Mouse (Mus musculus) adrenal gland, adult 8-10 months (tissue): Measurements from ENCODE around the gene Tbc1d7. TPM values are rescaled to one million over a fixed set of nuclear protein-coding genes. Genes with fewer than 3 reads are reported as not detected.

Source experiments
- DNase-seq: peaks from one replicate; pipeline ENCODE4 v3.0.0; 2022
- total RNA-seq, 4 experiments: library from RNA; stranded (reverse); gene quantifications; 2 replicates each; pipeline ENCODE4 v1.2.4; 2022

Tbc1d7 gene
- total RNA-seq, 4 experiments from 2014 or later = 13.2 to 19.1 (median 18.4) TPM

DNA sequence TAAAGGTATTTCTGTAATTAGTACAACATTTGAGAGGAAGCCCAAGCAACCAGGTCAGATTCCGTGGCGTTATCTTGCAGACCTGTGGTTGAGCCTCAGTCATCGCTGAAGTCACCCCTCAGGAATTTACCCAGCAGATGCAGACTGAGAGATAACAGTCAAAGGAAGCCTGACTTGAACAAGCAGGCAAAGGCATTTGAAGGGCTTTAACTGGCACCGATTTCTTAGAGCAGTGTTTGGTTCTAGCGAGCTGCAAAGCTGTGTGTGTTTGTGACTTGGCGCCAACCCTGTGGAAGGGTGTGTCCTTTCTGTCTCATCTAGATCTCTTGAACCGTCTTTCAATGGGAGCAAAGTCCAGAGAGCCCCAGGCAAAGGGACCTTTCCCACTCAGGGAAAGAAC, 22.0 kb upstream of the Tbc1d7 start:
- DNase-seq = no peak

DNA sequence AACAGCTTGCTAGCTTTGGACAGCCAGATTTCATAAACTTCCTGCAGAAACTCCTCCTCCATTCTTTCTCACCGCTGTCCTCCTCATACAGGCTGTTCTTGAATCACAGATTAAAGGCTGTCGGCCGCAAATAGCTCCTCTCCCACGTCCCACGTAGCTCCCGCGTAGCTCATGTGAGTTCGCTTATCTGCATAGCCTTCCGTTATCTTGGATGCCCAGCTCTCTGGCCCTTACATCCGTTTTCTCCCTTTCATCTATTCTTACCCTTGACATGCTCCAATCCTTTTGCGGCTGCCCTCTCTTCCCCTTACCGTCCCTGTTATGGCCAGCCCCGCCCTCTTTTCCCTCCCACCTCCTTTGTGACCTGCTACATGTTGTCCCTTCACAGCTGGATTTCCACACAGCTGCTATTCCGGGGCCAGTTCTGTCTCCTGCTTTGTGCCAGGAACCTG, 20.5 kb upstream of the Tbc1d7 start:
- DNase-seq = no peak

DNA sequence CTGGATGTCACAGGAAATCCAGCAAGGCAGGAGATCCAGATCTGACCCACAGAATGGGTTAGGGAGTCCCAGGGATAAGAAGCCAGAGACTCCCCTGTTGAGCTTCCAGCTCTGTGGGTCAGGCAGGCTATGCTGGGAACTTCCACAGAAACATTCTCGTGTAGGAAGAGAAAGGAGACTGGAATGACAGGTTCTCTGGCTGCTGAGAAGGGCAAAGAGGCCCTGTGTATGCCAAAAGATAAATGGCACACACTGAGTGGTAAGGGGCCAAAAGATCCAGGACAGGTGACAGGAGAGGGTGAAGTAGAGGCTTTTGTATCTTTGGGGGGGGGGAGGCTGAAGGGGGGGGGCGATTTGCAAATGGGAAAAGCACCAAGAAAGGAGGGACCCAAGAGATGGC, 20.0 kb upstream of the Tbc1d7 start:
- no peak for DNase-seq

DNA sequence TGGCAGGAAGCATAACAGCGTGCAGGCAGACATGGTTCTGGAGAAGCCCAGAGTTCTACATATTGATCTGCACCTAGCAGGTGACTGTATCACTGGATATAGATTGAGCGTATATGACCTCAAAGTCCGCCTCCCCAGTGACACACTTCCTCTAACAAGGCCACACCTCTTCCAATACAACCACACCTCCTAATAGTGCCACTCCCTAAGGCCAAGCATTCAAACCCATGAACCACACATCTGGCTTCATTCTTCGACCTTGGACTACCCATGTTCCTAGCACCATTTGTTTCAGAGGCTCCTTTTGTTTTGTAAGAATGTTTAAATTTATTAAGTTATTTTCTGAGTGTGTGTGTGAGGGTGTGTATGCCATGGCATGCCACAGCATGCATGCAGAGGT, 16.4 kb upstream of the Tbc1d7 start:
- DNase-seq = no peak

DNA sequence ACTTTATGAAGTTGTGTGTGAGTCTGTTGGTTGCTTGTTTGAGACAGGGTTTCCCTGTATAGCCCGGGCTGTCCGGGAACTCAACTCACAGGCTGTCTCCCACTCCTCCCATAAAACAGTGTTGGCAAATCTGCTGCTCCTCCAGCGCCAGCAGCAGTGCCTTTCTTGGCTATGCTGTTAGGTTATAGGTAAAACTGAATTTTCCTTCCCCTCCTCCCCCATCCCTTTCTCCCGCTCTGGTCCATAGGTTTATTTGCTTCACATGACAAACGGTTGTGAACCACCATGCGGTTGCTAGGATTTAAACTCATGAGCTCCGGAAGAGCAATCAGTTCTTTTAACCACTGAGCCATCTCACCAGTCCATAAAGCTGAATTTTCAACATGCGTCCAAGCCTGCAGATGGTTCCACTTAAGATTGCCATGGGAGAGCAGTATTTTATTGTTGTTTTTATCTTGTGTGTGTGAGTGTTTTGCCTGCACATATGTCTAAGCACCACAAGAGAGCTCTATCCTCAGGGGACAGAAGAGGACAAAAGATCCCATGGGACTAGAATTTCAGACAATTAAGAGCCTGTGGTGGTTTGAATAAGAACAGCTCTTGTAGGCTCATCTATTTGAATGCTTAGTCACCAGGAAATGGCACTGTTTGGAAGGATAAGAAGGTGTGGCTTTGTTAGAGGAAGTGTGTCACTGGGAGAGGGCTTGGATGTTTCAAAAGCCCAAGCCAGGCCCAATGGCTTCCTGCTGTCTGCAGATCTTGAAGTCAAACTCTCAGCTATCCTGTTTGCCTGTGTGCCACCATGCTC, 12.2 kb upstream of the Tbc1d7 start:
- no peak for DNase-seq

DNA sequence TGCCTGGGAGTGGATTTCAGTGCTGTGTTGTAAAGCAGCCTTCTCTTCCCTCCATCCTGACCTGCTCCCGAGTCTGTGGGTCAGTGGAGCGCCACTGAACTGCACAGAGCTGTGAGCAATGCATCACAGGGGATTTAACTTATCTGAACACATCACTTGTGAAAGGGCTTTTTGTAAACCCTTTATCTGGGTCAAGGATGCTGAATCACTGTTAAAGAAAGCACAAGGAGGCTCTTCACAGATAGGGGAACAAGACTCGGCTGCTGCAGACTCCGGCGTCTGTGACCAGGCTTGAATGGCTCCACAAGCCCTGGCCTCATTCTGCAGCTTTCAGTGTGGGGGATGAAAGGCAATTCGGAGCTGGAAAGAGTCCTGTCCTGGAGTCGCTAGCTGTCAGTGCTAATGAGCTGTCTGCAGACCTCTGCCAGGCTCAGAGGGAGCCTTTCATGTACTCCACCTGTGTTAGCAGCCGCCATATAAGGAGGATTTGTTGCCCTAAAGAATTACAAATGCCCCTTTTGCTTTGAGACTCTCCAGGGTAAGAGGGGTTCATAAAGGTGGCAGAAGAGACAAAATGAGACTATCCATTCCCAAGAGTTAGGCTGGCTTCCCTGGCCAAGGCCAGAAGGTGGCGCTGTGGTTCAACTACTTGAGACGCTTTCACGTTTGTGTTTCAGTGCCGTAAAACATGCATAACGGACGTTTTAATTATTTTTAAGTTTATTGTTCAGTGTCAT, 11.3 kb upstream of the Tbc1d7 start:
- DNase-seq = peak; percentile 58

DNA sequence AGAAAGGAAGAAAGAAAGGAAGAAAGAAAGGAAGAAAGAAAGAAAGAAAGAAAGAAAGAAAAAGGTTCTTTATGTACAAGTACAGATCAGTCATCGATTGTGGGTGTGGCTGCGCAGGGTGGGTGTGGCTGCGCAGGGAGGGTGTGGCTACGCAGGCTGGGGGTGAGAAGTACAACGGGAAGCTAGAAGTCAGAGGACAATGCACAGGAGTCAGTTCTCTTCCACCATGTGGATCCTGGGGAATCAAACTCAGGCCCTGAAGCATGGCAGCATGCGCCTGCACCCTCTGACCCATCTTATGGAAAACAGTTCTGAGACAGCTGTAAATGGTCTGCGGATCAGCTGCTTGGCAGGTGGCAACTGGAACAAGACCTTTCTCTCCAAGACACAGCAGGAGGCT, 9.8 kb upstream of the Tbc1d7 start:
- no peak for DNase-seq

DNA sequence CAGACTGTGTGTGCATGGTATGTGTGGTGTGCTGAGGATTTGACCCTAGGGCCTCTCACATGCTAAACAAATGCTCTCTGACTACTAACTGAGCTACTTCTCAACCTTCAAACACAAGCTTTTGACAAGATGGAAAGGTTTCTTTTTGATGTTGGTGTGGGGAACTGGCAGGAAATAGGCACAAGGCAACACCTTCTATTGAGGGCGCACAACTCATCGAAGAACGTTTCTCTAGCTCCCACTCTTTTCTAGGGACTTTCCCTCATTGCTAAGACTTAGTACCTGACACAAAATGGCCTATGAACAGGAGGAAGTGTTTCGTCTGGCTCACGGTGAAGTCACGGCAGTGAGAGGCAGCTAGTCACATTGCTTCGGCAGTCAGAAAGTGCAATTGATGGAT, 6.0 kb upstream of the Tbc1d7 start:
- DNase-seq = no peak

DNA sequence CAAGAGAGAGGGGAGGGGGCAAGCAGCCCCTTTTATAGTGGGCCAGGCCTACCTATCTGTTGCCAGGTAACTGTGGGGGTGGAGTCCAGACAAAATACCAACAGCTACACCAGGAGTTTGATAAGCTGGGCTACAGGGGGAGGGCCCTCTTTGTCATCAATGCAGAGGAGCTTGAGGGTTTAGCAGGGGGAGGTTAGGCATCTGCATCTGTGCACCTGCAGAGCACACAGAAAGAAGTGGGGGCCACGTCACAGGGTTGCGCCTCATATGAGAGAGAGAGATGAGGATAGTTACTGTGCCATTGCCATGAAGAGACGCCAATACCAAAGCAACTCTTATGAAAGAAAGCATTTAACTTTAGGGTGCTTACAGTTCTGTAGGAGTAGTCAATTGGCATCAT, 5.4 kb upstream of the Tbc1d7 start:
- DNase-seq = no peak

DNA sequence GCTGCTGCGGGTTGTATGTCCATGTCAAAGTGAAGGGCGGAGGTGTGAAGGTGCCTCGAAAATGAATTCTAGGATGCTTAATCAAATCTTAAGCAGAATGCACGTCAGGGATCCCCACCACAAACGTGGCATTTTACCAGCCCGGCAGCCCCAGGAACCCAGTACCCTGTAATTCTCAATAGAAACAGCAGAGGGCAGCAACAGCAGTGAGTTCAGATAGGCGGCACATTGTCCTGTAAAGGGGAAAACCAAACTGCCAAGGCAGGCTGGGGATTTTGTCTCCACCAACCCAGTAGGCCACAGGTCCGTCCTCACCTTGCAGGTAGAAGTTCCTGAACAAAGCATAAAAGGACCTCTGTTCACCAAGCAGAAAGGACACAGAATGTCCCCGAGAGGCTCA, 2.0 kb upstream of the Tbc1d7 start:
- peak; percentile 55 for DNase-seq

DNA sequence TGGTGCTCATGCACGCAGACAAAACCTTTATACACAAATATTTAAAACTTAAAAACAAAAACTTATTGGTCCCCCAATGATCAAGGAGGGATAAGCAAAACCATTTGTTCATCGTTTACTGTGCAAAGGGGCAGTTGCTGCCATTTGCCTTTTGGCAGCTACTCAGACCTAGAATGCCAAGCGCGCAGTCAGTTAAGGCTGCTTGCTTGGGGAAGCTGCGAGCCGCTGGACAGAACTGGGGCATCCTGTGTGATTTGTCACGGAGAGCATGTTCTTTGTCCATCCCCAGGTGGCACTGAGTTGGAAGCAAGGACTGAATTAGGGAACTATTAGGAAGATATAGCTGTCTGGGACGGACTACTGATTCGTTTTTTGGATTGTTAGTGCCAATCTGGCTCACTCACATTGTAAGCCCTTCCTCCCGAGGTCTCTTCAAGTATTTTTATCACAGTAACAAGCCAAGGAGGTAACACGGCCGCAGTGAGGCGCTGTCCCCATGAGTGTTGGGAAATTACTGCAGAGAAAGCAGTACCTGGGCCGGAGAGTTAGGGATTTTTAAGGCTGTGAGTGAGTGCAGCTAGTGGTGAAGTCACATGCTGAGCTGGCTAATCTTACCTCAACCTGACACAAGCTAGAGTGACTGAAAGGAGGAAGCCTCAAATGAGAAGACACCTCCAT, 874 bp upstream of the Tbc1d7 start:
- no peak for DNase-seq

DNA sequence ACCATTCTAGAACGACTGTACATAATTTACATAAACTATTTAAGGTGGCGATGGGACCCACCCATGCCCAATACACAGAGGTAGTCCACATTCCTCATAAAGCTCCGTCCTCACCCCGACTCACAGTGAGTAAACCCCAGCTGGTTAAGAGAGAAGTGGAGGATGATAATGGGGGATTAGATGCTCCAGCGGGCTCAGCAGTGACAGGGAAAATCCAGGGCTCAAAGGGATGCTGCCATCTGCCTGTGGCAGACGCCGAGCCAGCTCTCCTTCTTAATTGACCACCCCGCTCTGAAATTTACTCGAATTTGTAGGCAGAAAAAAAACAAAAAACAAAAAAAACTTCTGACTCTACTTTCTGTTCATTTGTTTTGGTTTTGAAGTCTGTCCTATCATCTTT, 3.6 kb downstream of the Tbc1d7 start:
- DNase-seq = no peak

DNA sequence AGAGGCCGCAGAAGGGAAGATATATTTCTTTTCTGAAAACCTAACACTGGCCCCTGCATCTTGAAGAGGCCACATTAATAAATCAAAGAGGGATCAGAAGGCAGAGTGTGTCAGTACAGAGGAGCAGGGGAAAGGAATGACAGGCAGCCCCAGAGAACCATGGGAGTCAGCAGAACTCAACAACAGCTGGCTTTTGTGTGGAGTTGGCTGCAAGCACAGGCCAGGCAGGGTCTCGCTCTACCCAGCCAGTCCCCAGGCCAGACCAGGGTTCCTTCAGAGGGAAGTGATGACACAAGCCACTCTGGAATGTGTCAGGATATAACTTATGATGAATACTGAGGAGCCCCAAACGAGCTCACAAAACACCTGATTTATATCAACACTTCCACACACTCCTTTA, 11.9 kb downstream of the Tbc1d7 start:
- no peak for DNase-seq

DNA sequence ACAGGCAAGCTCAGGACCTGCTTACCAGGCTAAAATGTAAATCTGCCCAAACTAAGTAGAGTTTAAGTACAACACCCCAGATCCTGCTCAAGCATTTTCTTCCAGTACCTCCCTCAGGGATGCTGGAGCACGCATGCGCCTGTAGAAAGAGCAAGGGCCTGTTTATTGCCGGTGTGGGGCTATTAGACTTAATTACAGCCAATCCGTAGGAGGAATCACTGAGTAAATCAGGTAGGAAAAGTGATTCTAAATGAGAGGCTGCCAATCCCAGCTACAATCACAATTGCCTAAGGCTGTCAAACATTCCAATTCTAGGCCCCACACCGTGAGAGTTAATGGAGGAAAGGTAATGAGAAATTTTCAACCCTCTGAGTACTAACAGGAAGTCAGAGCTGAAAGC, 13.0 kb downstream of the Tbc1d7 start:
- no peak for DNase-seq

DNA sequence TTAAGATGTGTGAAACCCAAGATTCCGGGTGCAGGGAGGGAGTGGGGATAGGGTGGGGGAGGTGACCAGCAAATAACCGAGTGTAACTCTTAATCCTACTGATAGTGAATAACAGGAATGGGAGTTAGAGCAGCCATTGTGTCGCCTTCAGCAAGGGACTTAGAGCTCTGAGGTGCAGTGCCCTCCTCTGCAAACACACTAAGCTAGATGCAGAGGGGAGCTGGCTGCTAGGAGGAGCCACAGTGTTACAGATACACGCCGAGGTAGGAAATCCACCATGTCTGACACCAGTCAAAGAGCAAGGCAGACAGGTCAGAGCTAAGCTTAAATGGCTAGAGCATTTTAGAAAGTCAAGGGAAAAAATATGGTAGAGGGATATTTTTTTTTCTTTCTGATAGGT, 13.9 kb downstream of the Tbc1d7 start:
- DNase-seq = no peak

DNA sequence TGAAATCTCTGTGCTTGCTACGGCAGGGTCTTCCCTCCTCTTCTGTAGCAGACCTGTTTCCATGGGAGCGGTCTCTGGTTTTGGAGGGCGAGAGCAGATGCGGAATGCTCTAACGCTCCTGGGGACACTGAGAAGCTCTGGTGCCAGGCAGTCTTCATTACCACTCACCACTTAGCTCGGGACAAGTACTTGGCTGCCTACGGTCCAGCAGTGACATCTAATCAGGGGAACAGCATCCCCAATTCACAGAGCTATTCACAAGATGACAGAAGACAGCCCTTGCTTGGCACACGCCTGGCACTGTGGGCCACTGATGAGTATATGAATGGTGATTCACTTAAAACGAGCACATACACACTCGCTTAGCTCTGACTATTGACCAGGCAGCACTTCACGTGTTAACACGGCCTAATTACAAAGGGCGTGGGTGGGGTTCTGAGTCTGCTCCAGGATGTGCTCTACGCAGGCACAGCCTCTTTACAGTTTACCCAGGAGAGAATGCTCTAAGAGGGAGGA, 19.2 kb downstream of the Tbc1d7 start:
- DNase-seq = no peak

DNA sequence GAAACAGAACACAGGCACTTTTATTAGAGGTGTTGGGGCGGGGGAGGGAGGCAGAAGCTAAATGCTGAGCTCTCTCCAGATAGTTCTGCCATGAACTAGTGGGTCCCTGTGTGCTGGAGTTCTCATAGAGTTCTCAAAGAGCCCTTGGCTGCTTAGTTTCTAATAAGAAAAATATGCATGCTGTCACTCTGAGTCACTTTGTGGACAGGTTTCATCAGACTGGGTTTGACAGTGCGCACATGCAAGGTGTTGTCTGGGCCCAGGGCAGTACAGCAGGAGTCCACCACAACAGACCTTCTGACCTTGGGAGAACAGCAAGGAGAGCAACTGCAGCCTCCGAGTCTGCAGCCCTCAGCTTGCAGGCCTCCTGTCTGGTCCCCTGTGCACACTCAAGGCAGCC, 21.6 kb downstream of the Tbc1d7 start:
- DNase-seq = no peak

DNA sequence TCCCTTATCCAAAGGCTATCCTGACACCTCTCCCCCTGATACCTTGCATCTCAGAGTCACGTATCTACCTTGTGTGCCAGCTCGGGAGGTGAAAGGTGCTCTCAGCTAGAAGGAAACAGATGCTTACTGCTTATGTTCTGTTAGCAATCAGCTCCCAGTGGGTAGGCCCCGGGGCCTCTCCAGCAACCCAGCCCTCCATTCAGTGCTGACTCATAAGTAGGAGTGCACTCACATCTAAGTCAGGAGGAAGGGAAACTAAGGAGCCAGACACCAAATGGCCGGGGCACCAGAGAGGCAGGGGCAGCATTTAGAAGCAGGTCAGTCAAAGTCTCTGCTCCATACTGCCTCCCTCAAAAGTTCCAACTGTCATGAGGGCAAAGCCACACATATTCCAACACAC, 22.6 kb downstream of the Tbc1d7 start:
- no peak for DNase-seq

DNA sequence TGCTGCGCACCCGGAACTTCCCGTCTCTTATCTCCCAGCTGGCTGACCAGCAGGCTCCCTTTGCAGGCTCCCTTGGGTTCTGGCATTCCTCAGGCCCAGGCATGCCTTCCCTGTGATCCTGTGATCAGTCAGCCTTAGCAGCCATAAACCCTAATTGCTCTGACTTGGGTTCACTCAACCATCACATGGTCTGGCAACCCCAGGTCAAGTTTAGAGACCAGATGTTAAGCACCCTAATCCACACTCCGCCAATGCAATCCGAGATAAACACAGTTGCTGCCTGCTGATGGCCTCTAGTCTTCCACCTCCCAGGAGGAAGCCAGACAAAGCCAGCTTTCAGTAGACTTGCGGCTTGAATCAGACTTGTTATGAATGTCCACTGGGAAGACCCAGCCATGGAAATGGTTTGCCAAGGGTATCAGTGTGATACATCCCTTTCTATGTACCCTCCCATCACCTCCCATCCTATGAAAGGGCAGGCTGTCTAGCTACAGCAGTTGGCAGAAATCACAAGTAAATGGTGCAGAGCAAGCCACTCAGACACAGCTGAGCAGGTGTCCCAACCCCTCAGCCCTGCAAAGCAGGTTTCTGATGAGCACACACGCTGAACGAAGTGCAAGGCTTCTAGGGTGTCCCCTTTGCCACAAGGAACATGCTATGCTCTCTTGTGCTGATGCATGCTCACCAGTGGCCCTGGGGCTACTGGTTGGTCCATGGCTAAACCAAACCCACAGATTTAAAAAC, 24.6 kb downstream of the Tbc1d7 start:
- no peak for DNase-seq

DNA sequence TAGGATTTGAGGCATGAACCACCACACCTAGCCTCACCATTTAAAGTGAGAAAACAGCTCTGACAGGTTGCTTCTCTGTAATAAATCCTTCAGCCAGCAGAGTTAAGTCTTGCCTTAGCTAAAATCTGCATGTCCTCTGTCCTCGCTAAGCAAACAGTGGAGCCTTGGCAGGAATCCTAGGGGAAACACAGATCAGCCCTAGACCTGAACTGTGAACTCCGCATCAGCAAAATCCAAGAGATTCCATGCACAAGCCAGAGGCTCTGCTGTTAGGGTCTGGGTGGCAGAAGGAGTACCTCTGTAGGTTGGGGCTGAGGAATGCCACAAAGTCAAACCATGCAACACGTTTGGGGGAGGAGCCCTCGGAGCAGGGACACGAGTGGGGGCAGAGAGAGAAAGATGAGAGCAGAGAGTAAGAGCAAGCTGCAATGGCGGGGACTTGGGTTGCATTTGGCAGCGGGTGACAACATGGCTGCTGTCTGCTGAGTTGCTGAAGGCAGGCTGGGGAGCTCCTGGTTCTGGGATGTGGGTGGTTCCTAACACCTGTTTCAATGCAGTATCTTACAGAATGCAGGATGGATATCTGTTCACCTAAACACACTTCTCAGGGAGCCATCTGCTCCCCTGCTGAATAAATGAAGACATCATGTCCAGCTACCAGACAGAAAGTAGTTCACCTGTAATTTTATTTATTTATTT, 26.4 kb downstream of the Tbc1d7 start:
- DNase-seq = no peak

DNA sequence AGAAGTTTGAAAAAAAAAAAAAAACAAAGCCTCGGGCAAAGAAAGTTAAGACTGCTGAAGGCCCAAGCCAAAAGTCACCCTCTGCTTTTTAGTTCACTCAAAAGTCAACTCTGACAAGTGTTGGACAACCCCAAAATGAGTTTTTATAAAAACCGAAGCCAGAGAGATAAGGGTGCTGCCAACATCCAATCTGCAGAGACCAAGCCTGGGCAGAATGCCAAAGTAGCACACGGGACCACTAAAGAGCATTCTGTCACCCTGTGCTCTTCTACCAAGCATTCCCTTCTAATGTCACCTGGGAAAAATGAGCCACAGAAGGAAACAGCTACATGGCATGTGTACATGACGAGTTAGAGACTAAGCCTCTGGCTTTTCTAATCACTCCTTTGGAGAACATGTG, 36.8 kb downstream of the Tbc1d7 start:
- DNase-seq = no peak

DNA sequence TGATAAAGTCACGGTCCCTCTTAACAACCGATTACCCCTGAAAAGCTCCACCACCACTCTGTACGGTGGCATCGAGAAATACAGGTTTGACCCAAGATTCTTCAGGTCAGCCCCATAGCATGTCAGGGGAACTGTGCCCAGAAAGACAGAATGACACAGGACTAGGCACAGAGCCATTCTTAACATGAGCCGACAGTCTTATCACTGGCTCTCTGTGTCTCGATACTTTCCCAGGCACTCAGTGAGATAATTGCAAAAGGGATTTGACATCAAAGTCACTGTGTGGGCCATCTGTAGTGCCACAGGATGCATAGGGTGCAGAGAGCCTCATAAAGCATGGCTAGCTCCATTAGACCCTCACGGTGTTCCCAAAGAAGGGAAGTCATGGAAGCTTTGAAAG, 37.9 kb downstream of the Tbc1d7 start:
- no peak for DNase-seq
